Mouse (Mus musculus): ENCODE measurements around the gene Kcnk6. TPM values are rescaled to one million over a fixed set of nuclear protein-coding genes. Genes with fewer than 3 reads are reported as not detected.

Gene Kcnk6
- polyA plus RNA-seq, 1 experiment = 0.09 TPM

DNA sequence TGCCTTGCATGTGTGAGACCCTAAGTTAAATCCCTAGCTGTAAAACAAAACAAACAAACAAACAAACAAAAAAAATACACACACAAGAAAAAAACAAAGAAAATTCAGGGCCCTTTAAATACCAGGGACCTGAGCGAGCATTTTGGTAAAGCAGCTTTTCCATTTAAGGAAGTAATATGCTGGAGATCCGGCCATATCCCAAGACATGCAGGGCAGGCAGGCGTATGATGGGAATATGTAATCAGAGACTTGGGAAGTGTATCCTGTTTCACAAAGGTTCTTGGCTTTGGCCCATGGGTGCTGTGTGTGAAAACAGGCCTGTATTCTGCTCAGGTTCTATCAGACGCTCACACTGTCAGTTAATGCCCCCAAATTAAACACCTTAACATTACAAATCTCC is 45.2 kb upstream of the Kcnk6 start:
- TF ChIP-seq MAX (IDR thresholded peaks at IDR 0.05) (no peak), MYOD1 (IDR thresholded peaks at IDR 0.05; ENCODE audit: control insufficient read depth, insufficient read length, low read depth) (no peak), MYOG (IDR thresholded peaks at IDR 0.05; ENCODE audit: control insufficient read depth, extremely low read depth, insufficient read length) (no peak), CEBPB (IDR thresholded peaks at IDR 0.05; ENCODE audit: low read depth) (no peak), USF1 (IDR thresholded peaks at IDR 0.05; ENCODE audit: low read depth) (no peak), CTCF (IDR thresholded peaks at IDR 0.05; ENCODE audit: control insufficient read depth, insufficient read depth, insufficient read length) (no peak), FOSL1 (IDR thresholded peaks at IDR 0.05; ENCODE audit: insufficient read depth, low read length, poor library complexity, severe bottlenecking) (no peak)
- H3K27me3 ChIP-seq (ENCODE audit: control insufficient read depth, insufficient read depth, insufficient read length) = peaks cover 12% of the 10 kb centered on the region
- H3K79me2 ChIP-seq (ENCODE audit: control insufficient read depth, insufficient read depth) = no peaks in the 10 kb centered on the region
- no peak overlapping the region for H3K4me3 ChIP-seq (ENCODE audit: insufficient read depth, poor library complexity, severe bottlenecking)
- no peaks in the 10 kb centered on the region for H3K79me3 ChIP-seq (ENCODE audit: low read depth)
- no peaks in the 10 kb centered on the region for H3K36me3 ChIP-seq (ENCODE audit: control insufficient read depth, insufficient read depth)
- H3ac ChIP-seq (ENCODE audit: control insufficient read depth, insufficient read length, low read depth) = no peak overlapping the region

DNA sequence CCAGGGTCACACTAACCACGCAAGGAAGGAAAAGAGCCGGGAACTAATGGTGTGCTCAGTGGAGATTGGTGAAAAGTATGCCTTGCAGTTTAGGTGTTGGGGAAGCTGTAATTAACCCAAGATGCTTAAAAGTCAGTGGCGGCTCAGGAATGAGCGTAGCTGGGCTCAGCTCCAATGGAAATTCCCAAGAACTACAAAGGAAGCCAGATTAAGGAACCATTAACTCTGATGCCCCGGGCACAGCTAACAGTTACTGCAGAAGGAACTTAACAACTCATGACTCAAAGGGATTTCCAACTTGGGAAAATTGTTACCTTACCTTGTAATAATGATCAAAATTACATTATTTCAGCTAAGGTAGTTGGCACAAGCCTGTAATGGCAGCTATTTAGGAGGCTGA is 44.4 kb upstream of the Kcnk6 start:
- TF ChIP-seq MYOG (IDR thresholded peaks at IDR 0.05; ENCODE audit: control insufficient read depth, extremely low read depth, insufficient read length) (no peak), FOSL1 (IDR thresholded peaks at IDR 0.05; ENCODE audit: insufficient read depth, low read length, poor library complexity, severe bottlenecking) (no peak), MYOD1 (IDR thresholded peaks at IDR 0.05; ENCODE audit: control insufficient read depth, insufficient read length, low read depth) (no peak), CTCF (IDR thresholded peaks at IDR 0.05; ENCODE audit: control insufficient read depth, insufficient read depth, insufficient read length) (no peak), CEBPB (IDR thresholded peaks at IDR 0.05; ENCODE audit: low read depth) (no peak), MAX (IDR thresholded peaks at IDR 0.05) (no peak), USF1 (IDR thresholded peaks at IDR 0.05; ENCODE audit: low read depth) (no peak)
- Histone ChIP-seq H3K36me3 (ENCODE audit: control insufficient read depth, insufficient read depth) (no peaks in the 10 kb centered on the region), H3K79me3 (ENCODE audit: low read depth) (no peaks in the 10 kb centered on the region), H3K79me2 (ENCODE audit: control insufficient read depth, insufficient read depth) (no peaks in the 10 kb centered on the region), H3K4me3 (ENCODE audit: insufficient read depth, poor library complexity, severe bottlenecking) (no peak overlapping the region), H3ac (ENCODE audit: control insufficient read depth, insufficient read length, low read depth) (no peak overlapping the region), H3K27me3 (ENCODE audit: control insufficient read depth, insufficient read depth, insufficient read length) (peaks cover 7% of the 10 kb centered on the region)

DNA sequence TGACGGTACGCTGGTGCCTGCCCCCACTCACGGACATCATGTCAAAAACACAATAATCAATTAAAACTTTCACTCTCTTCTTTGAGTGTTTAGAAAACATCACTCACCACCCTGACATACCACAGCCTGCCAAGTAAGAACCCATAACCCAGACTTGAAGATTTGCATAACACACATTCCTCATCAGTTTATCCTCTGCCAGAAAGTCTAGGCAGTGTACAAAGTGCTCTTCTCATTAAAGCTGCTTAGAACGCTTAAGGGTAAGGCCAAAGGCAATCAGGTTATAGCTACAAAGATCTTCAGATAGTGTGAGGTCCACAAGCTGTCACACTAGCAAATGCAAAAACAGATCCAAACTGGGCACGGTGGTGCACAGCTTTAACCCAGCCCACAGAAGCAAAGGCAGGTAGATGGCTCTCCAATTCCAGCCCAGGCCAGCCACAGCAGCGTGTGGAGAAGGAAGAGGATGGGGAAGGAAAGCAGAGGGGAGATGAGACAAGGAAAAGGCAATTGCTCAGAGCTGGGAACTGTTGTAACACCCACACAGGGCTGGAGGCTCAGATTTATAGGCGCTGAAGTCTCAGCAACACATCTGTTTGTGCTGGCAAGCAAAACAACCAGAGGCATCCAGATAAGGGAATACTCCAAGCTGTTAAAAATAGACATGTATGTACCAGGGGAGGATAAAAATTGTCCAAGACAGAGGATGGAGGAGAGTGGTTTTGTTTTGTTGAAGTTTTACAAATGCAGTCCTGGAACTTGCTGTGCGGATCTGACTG is 39.6 kb upstream of the Kcnk6 start:
- Histone ChIP-seq H3K79me2 (ENCODE audit: control insufficient read depth, insufficient read depth) (no peaks in the 10 kb centered on the region), H3K4me3 (ENCODE audit: insufficient read depth, poor library complexity, severe bottlenecking) (no peak overlapping the region), H3ac (ENCODE audit: control insufficient read depth, insufficient read length, low read depth) (no peak overlapping the region), H3K79me3 (ENCODE audit: low read depth) (no peaks in the 10 kb centered on the region), H3K36me3 (ENCODE audit: control insufficient read depth, insufficient read depth) (no peaks in the 10 kb centered on the region), H3K27me3 (ENCODE audit: control insufficient read depth, insufficient read depth, insufficient read length) (no peaks in the 10 kb centered on the region)
- TF ChIP-seq USF1 (IDR thresholded peaks at IDR 0.05; ENCODE audit: low read depth) (no peak), MYOG (IDR thresholded peaks at IDR 0.05; ENCODE audit: control insufficient read depth, extremely low read depth, insufficient read length) (no peak), MYOD1 (IDR thresholded peaks at IDR 0.05; ENCODE audit: control insufficient read depth, insufficient read length, low read depth) (no peak), CTCF (IDR thresholded peaks at IDR 0.05; ENCODE audit: control insufficient read depth, insufficient read depth, insufficient read length) (no peak), MAX (IDR thresholded peaks at IDR 0.05) (no peak), CEBPB (IDR thresholded peaks at IDR 0.05; ENCODE audit: low read depth) (no peak), FOSL1 (IDR thresholded peaks at IDR 0.05; ENCODE audit: insufficient read depth, low read length, poor library complexity, severe bottlenecking) (no peak)

DNA sequence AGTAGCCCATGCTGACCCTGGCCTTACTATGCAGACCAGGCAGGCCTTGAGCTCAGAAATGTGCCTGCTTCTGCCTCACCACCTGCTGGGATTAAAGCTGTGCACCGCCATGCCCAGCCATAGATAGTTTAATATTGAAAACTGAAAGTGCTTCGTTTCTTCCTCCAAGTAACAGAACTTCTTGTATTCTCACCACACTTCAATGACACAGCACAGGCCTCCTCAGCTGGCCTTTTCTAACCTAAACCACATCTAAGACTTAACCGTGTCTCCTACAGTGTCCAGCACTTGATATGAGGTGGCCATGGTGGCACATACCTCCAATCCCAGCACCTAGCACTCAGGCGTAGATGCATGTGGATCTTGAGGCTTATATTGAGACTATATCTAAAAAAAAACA is 38.1 kb upstream of the Kcnk6 start:
- no peak overlapping the region for H3ac ChIP-seq (ENCODE audit: control insufficient read depth, insufficient read length, low read depth)
- no peak overlapping the region for H3K4me3 ChIP-seq (ENCODE audit: insufficient read depth, poor library complexity, severe bottlenecking)
- no peaks in the 10 kb centered on the region for H3K79me2 ChIP-seq (ENCODE audit: control insufficient read depth, insufficient read depth)
- H3K27me3 ChIP-seq (ENCODE audit: control insufficient read depth, insufficient read depth, insufficient read length) = peaks cover 3% of the 10 kb centered on the region
- TF ChIP-seq USF1 (IDR thresholded peaks at IDR 0.05; ENCODE audit: low read depth) = no peak
- TF ChIP-seq FOSL1 (IDR thresholded peaks at IDR 0.05; ENCODE audit: insufficient read depth, low read length, poor library complexity, severe bottlenecking) = no peak
- TF ChIP-seq CTCF (IDR thresholded peaks at IDR 0.05; ENCODE audit: control insufficient read depth, insufficient read depth, insufficient read length) = no peak
- no peak for TF ChIP-seq MYOD1 (IDR thresholded peaks at IDR 0.05; ENCODE audit: control insufficient read depth, insufficient read length, low read depth)
- no peaks in the 10 kb centered on the region for H3K36me3 ChIP-seq (ENCODE audit: control insufficient read depth, insufficient read depth)
- no peaks in the 10 kb centered on the region for H3K79me3 ChIP-seq (ENCODE audit: low read depth)

DNA sequence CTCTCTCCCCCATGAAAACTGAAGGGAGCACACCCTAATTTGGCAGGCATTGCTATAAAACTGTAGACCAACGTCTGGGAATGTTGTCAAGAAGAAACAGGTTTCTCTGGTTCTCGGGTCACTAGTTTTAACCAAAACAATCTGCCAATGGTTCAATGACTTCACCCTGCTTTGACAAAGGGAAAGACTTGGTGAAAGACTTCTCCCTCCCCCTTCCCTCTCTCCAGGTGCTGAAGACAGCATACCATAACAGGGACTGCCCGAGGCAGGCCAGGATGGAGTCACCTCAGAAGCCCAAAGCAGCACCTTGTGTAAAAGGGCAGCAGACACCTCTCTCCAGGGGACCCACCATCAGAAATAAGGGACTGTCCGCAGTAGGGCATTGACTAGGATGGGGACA is 34.6 kb upstream of the Kcnk6 start:
- Histone ChIP-seq H3K36me3 (ENCODE audit: control insufficient read depth, insufficient read depth) (no peaks in the 10 kb centered on the region), H3K4me3 (ENCODE audit: insufficient read depth, poor library complexity, severe bottlenecking) (no peak overlapping the region), H3K79me3 (ENCODE audit: low read depth) (no peaks in the 10 kb centered on the region), H3K79me2 (ENCODE audit: control insufficient read depth, insufficient read depth) (no peaks in the 10 kb centered on the region), H3K27me3 (ENCODE audit: control insufficient read depth, insufficient read depth, insufficient read length) (peaks cover 22% of the 10 kb centered on the region), H3ac (ENCODE audit: control insufficient read depth, insufficient read length, low read depth) (no peak overlapping the region)
- TF ChIP-seq FOSL1 (IDR thresholded peaks at IDR 0.05; ENCODE audit: insufficient read depth, low read length, poor library complexity, severe bottlenecking) (no peak), CTCF (IDR thresholded peaks at IDR 0.05; ENCODE audit: control insufficient read depth, insufficient read depth, insufficient read length) (no peak), USF1 (IDR thresholded peaks at IDR 0.05; ENCODE audit: low read depth) (no peak), MYOG (IDR thresholded peaks at IDR 0.05; ENCODE audit: control insufficient read depth, extremely low read depth, insufficient read length) (no peak), CEBPB (IDR thresholded peaks at IDR 0.05; ENCODE audit: low read depth) (no peak), MAX (IDR thresholded peaks at IDR 0.05) (no peak), MYOD1 (IDR thresholded peaks at IDR 0.05; ENCODE audit: control insufficient read depth, insufficient read length, low read depth) (no peak)
